Mouse (Mus musculus): Measurements from ENCODE around the gene Rab3a.
A peak's percentile ranks its signal among the peaks of the same experiment; 100 is the strongest.

- TF ChIP-seq CTCF (IDR thresholded peaks at IDR 0.05; ENCODE audit: low read depth) (no peak), EP300 (IDR thresholded peaks at IDR 0.05; ENCODE audit: low read depth) (peak; percentile 54)
Measured at GRCm38 (mm10) chr8:70776496-70777444, 22.3 kb downstream of the Rab3a start, which contains the start of gene Pik3r2.

All from liver, postnatal 0 days (tissue).